ENCODE assay signal across 25 mouse cellular contexts in genomic region chr16:92290045-92290444, GRCm38 (mm10). TPM values are rescaled to one million over a fixed set of nuclear protein-coding genes. Genes with fewer than 3 reads are reported as not detected.
DNase-seq lines count a peak whose midpoint lies in the region; ATAC-seq and TF ChIP-seq lines count a peak whose summit lies in the region.
"Had no signal": no experiment of that assay in that cellular context is flagged by ENCODE, and none has a peak within 500 bp of the region (broad histone marks: within the 10 kb centered on the region; RNA-seq: fewer than 3 reads in every experiment).

No protein-coding gene starts in this region.

- no peak for TF ChIP-seq EP300 in heart, adult 2 months (IDR thresholded peaks at IDR 0.05; ENCODE audit: insufficient read depth, low read depth, low read length)

- DNase-seq in heart, adult 2 months, result no peak
- no peak for DNase-seq in adrenal gland, postnatal 36 days
- DNase-seq: adrenal gland, adult 2 months; adrenal gland, postnatal 10 days; adrenal gland, postnatal 25 days; cerebellum, adult 11-12 months; cerebellum, adult 2 months; cerebellum, adult 9-10 months; cerebellum, postnatal 10 days; cerebellum, postnatal 25 days had no signal

- no peak overlapping the region for H3K9ac ChIP-seq in heart, embryonic 15.5 days
- H3K9ac ChIP-seq in heart, adult 2 months (ENCODE audit: low read depth, low read length), result no peak overlapping the region
- H3K9ac ChIP-seq in hindbrain, embryonic 16.5 days (ENCODE audit: low read depth, low read length), result no peak overlapping the region
- no peak overlapping the region for H3K9ac ChIP-seq in hindbrain, embryonic 13.5 days
- H3K9ac ChIP-seq: forebrain, embryonic 12.5 days had no signal

- no peaks in the 10 kb centered on the region for H3K79me2 ChIP-seq in heart, adult 2 months (replicated peaks; ENCODE audit: control insufficient read depth, insufficient read depth, low read length)

- no peak for TF ChIP-seq CTCF in heart, adult 2 months (IDR thresholded peaks at IDR 0.05)

- peaks cover 6% of the 10 kb centered on the region for H3K4me1 ChIP-seq in heart, embryonic 15.5 days (replicated peaks)
- H3K4me1 ChIP-seq in heart, adult 2 months (ENCODE audit: control insufficient read depth, insufficient read depth, low read length), result no peaks in the 10 kb centered on the region; the same call in 1 of the 2 replicates
- no peaks in the 10 kb centered on the region for H3K4me1 ChIP-seq in hindbrain, embryonic 16.5 days (ENCODE audit: control insufficient read depth, insufficient read depth, low read depth, low read length)
- H3K4me1 ChIP-seq in hindbrain, embryonic 13.5 days (replicated peaks), result no peaks in the 10 kb centered on the region

- peak; percentile 58; the same call in 1 of the 2 replicates for ATAC-seq in heart, embryonic 15.5 days (replicated peaks; ENCODE audit: insufficient number of reproducible peaks, insufficient read depth, low FRiP score, low read depth)
- ATAC-seq in hindbrain, embryonic 16.5 days, result 0 out of 2 replicates have a peak, but pooled peaks have one; percentile 55
- ATAC-seq in hindbrain, embryonic 13.5 days (ENCODE audit: low FRiP score), result no peak
- ATAC-seq: forebrain, embryonic 14.5 days; forebrain, embryonic 16.5 days had no signal

- H3K9me3 ChIP-seq in heart, embryonic 15.5 days (replicated peaks), result no peaks in the 10 kb centered on the region
- H3K9me3 ChIP-seq in hindbrain, embryonic 16.5 days (ENCODE audit: control insufficient read depth, low read length), result no peaks in the 10 kb centered on the region
- no peaks in the 10 kb centered on the region for H3K9me3 ChIP-seq in hindbrain, embryonic 13.5 days
- H3K9me3 ChIP-seq: forebrain, embryonic 10.5 days; forebrain, embryonic 12.5 days had no signal

- intact Hi-C loops in heart, adult 2 months (cut with DNase I), result no loop called here

- no peak overlapping the region for H3K27ac ChIP-seq in heart, embryonic 15.5 days
- no peak overlapping the region for H3K27ac ChIP-seq in heart, adult 2 months
- no peak overlapping the region for H3K27ac ChIP-seq in hindbrain, embryonic 16.5 days (ENCODE audit: low read depth, low read length)
- H3K27ac ChIP-seq in hindbrain, embryonic 13.5 days, result no peak overlapping the region
- H3K27ac ChIP-seq: forebrain, embryonic 10.5 days; forebrain, embryonic 12.5 days had no signal

- no peak overlapping the region for H3K4me2 ChIP-seq in heart, embryonic 15.5 days
- no peak overlapping the region for H3K4me2 ChIP-seq in hindbrain, embryonic 16.5 days (ENCODE audit: low read length)
- no peak overlapping the region for H3K4me2 ChIP-seq in hindbrain, embryonic 13.5 days
- H3K4me2 ChIP-seq: forebrain, embryonic 12.5 days had no signal

- H3K4me3 ChIP-seq in heart, embryonic 15.5 days, result no peak overlapping the region
- no peak overlapping the region for H3K4me3 ChIP-seq in heart, adult 2 months
- no peak overlapping the region for H3K4me3 ChIP-seq in hindbrain, embryonic 16.5 days (ENCODE audit: low read length)
- H3K4me3 ChIP-seq in hindbrain, embryonic 13.5 days, result no peak overlapping the region
- H3K4me3 ChIP-seq: erythroblast, embryonic 14.5 days; forebrain, embryonic 10.5 days; forebrain, embryonic 12.5 days had no signal

- no peaks in the 10 kb centered on the region for H3K36me3 ChIP-seq in heart, embryonic 15.5 days
- H3K36me3 ChIP-seq in heart, adult 2 months (ENCODE audit: control insufficient read depth, insufficient read depth, low read length), result no peaks in the 10 kb centered on the region
- H3K36me3 ChIP-seq in hindbrain, embryonic 16.5 days (ENCODE audit: control insufficient read depth, insufficient read depth, low read length), result no peaks in the 10 kb centered on the region
- H3K36me3 ChIP-seq in hindbrain, embryonic 13.5 days, result no peaks in the 10 kb centered on the region
- H3K36me3 ChIP-seq: forebrain, embryonic 10.5 days; forebrain, embryonic 12.5 days had no signal

- TF ChIP-seq POLR2A in heart, adult 2 months (IDR thresholded peaks at IDR 0.05; ENCODE audit: insufficient read depth, low read depth, low read length), result no peak

- H3K27me3 ChIP-seq in heart, embryonic 15.5 days, result no peaks in the 10 kb centered on the region; the same call in 1 of the 2 replicates
- no peaks in the 10 kb centered on the region; the same call in 1 of the 2 replicates for H3K27me3 ChIP-seq in heart, adult 2 months (ENCODE audit: control insufficient read depth, insufficient read depth, low read length)
- H3K27me3 ChIP-seq in hindbrain, embryonic 16.5 days (replicated peaks; ENCODE audit: control insufficient read depth, insufficient read depth, low read length), result no peaks in the 10 kb centered on the region; the same call in 1 of the 2 replicates
- H3K27me3 ChIP-seq in hindbrain, embryonic 13.5 days, result 0 out of 2 replicates have a peak, but pooled peaks cover 5% of the 10 kb centered on the region

RNA-seq across cellular contexts. Expression of gene Kcne2, which starts 2.1 kb away (rescaled TPM):
- 0.66 and 1.0 TPM in 2 replicates for polyA plus RNA-seq in heart, embryonic 15.5 days (2015; fragmentation: Nextera tagmentation; extraction: Ambion mirVana)
- total RNA-seq in heart, adult 2 months (2021), result not detected
- polyA plus RNA-seq in heart, adult 2 months (2012; rRNA removed), result not detected in 2 replicates
- 35.1 and 37.2 TPM in 2 replicates for polyA plus RNA-seq in hindbrain, embryonic 16.5 days (2015; fragmentation: Nextera tagmentation; extraction: Ambion mirVana)
- 22.7 and 49.7 TPM in 2 replicates for polyA plus RNA-seq in hindbrain, embryonic 13.5 days (2015; fragmentation: Nextera tagmentation; extraction: Ambion mirVana)
- under 1 TPM in 1 of 2 experiments, not detected in 1; 0.16 TPM for total RNA-seq in adrenal gland, postnatal 36 days (2021)
- total RNA-seq: adrenal gland, adult 2 months; adrenal gland, postnatal 10 days; adrenal gland, postnatal 25 days; ES-E14; MEL had no signal
- polyA plus RNA-seq: adrenal gland, adult 2 months; C2C12; embryonic facial prominence, embryonic 11.5 days; erythroblast, embryonic 14.5 days had no signal

RNA-seq across cellular contexts. Expression of gene Smim11, which starts 11.0 kb away (rescaled TPM):
- polyA plus RNA-seq in heart, embryonic 15.5 days (2015; fragmentation: Nextera tagmentation; extraction: Ambion mirVana), result 100 and 145 TPM in 2 replicates
- total RNA-seq in heart, adult 2 months (2021), result 10 to 100 TPM; 76.1 to 89.9 TPM
- 46.9 and 55.4 TPM in 2 replicates for polyA plus RNA-seq in heart, adult 2 months (2012; rRNA removed)
- polyA plus RNA-seq in hindbrain, embryonic 16.5 days (2015; fragmentation: Nextera tagmentation; extraction: Ambion mirVana), result 55.4 and 57.7 TPM in 2 replicates
- 77.9 and 86.6 TPM in 2 replicates for polyA plus RNA-seq in hindbrain, embryonic 13.5 days (2015; fragmentation: Nextera tagmentation; extraction: Ambion mirVana)
- 10 to 100 TPM; 56.5 to 61.6 TPM for total RNA-seq in adrenal gland, postnatal 36 days (2021)

RNA-seq across cellular contexts. Expression of gene Fam243, which starts 31.2 kb away (rescaled TPM):
- polyA plus RNA-seq in heart, embryonic 15.5 days (2015; fragmentation: Nextera tagmentation; extraction: Ambion mirVana), result not detected in 2 replicates
- 1 to 10 TPM in 1 of 2 experiments, under 1 TPM in 1; 0.78 to 1.2 TPM for total RNA-seq in heart, adult 2 months (2021)
- polyA plus RNA-seq in heart, adult 2 months (2012; rRNA removed), result 0.14 and 0.20 TPM in 2 replicates
- not detected in 2 replicates for polyA plus RNA-seq in hindbrain, embryonic 16.5 days (2015; fragmentation: Nextera tagmentation; extraction: Ambion mirVana)
- not detected in 2 replicates for polyA plus RNA-seq in hindbrain, embryonic 13.5 days (2015; fragmentation: Nextera tagmentation; extraction: Ambion mirVana)
- not detected for total RNA-seq in adrenal gland, postnatal 36 days (2021)
- total RNA-seq: adrenal gland, adult 2 months; adrenal gland, postnatal 10 days; adrenal gland, postnatal 25 days; ES-E14; MEL had no signal
- polyA plus RNA-seq: adrenal gland, adult 2 months; C2C12; cerebellum, adult 2 months; cortical plate, adult 2 months; embryonic facial prominence, embryonic 14.5 days; erythroblast, embryonic 14.5 days; forebrain, embryonic 10.5 days; forebrain, embryonic 12.5 days; frontal cortex, adult 2 months had no signal

Comparison
In these comparisons a context has a peak if more than half of its experiments do, and no peak if none do; other contexts are left out.
1. RNA of gene Kcne2, which starts 2.1 kb away (polyA plus RNA-seq): 22.7 to 49.7 TPM in hindbrain, embryonic 13.5 days and 35.1 to 37.2 TPM in hindbrain, embryonic 16.5 days; 0.66 to 1.0 TPM in heart, embryonic 15.5 days and not detected in heart, adult 2 months; every median in the first group is over 10 times any median in the second.